Mouse (Mus musculus) gastrocnemius, adult 18-20 months (tissue): ENCODE data around the gene Mif. TPM values are rescaled to one million over a fixed set of nuclear protein-coding genes. Genes with fewer than 3 reads are reported as not detected.
"Not testable (repeated sequence)": the region's sequence is repeated elsewhere in the genome, so short reads cannot be mapped to it uniquely, and the experiment has no call there.

Experiments used
- DNase-seq: peaks from one replicate; pipeline ENCODE4 v3.0.0; 2021; ENCODE audit warnings: low spot score
- long read RNA-seq, 2 experiments: library from polyadenylated mRNA; stranded (forward); transcript quantifications; one replicate each; pipeline ENCODE4 v2.0.0; 2021
- total RNA-seq, 2 experiments: library from RNA; stranded (reverse); gene quantifications; 2 replicates each; pipeline ENCODE4 v1.2.3; 2021

Mif gene
- 100 to 1,000 TPM; 150 to 158 TPM for total RNA-seq
- long read RNA-seq, experiment 1, transcript Mif-201 (3 exons, 544 nt), result major isoform, 125 of 131 reads
- long read RNA-seq, experiment 1, partial matches to known transcripts, result 0 of 131 reads
- long read RNA-seq, experiment 1, other reads (novel, unspliced or antisense), result 3 of 131 reads
- long read RNA-seq, experiment 2, transcript Mif-201 (3 exons, 544 nt), result major isoform, 80 of 83 reads
- long read RNA-seq, experiment 2, partial matches to known transcripts, result 0 of 83 reads
- long read RNA-seq, experiment 2, other reads (novel, unspliced or antisense), result 0 of 83 reads

DNA sequence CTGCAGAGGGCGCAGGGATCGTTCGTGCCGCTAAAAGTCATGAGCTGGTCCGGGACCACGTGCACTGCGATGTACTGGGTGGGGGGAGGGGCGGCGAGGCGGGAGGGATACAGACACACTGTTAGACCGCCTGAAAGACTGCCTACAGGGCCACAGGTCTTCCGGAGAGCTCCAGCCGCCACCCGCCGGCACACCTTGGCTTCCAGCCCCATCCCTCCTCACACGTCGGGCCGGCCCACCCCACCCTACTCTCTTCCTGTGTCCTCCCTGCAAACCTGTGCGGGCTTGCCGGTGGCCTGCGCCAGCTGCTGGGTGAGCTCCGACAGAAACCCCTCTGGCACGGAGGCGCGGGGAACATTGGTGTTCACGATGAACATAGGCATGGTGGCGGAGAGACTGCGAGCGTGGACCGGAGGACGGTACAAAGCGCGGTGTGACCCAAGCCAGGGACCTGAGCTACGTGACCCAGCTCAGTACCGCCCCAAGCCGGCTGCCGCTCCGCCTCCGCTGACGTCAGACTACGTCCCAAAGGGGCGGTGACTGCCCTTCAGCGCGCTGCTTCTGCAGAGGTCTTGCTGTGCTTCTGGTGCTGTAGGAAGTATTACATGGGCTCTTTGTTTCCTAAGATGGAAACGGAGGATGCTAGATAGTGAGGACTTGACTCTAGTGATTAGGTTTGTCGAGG lies at the start of gene Mif:
TSS of gene Mif (minus strand) at position 455 of the 685 bp plus-strand sequence.
- DNase-seq, result peak; percentile 84

GRCm38 (mm10) chr10:75906882-75907281 lies 46.8 kb upstream of the Mif start:
- no peak for DNase-seq

GRCm38 (mm10) chr10:75904391-75904790 lies 44.4 kb upstream of the Mif start:
- no peak for DNase-seq

GRCm38 (mm10) chr10:75898846-75899245 lies 38.8 kb upstream of the Mif start:
- peak; percentile 85 for DNase-seq

DNA sequence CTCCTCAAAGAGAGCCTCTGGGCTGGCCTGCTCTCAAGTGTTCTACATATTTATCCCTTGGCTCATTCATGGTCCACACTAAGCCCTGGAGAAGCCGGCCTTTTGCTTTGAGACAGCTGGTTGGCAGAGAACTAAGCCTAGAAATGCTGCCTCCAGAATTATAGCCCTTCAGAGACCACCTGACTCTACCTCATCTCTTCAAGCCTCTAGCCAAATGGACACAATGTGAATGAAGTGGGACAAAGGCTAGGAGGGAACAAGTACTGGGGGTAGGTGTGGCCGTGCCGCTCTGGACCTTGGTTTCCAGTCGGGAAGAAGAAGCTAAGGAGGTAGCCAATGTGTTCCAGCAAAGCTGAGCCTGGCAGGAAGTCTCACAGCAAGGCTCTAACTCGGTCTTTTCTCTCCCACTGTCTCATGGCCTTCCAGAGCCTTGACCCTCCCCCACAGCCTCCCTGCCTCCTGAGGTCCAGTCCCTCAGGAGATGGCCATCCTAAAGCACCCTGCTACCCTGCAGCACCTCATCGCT lies 38.1 kb upstream of the Mif start:
- DNase-seq, result no peak

GRCm38 (mm10) chr10:75897373-75897772 lies 37.3 kb upstream of the Mif start:
- peak; percentile 85 for DNase-seq

DNA sequence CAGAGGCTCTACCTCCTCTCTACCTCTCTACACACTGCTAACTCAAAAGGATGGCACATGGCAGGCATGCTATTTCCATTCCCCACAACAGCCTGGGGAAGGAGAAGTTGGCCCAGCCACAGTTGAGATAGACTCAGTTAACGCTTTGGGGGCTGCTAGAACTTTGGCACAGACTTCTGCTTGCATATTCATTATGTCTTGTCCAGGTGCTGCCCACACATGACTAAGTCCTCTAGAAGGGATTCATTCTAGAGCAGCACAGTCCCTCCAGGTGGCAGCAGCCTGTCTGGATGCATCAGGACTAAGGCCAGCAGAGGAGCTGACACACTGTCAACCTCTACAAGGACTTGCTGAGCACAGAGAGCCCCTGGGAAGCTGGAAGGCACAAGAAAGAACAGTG lies 36.2 kb upstream of the Mif start:
- no peak for DNase-seq

- DNase-seq, result no peak
Measured at GRCm38 (mm10) chr10:75895730-75896129, 35.7 kb upstream of the Mif start.

- DNase-seq, result no peak
Measured at GRCm38 (mm10) chr10:75894601-75895000, 34.6 kb upstream of the Mif start.

DNA sequence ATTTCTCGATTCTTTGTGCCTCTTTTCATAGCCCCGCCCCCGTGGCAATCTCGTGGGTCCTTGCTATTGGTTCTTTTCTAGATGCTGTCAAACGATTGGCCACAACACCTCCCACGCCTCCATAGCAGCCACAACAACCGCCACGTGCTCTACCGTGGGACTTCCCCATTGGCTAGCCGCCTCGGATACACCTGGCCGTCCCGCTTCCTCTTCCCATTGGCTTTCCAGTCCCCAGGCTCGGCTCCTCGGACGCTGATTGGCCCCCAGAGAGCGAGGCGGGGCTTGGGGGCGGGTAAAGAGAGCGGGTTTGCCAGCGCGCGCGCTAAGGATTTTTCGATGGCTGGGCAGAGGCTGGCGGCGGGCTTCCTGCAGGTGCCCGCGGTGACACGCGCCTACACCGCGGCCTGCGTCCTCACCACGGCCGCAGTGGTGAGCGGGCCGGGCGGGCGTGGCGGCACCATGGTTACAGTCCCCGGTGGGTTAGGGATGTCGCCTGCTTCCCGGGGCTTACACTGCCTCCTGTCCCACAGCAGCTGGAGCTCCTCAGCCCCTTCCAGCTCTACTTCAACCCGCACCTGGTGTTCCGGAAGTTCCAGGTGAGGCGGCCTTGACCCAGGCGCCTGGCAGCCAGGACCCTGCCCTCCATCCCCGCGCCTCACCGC lies 33.2 kb upstream of the Mif start, which contains the start of gene Derl3:
TSS of gene Derl3 (plus strand) at position 325 of the 662 bp plus-strand sequence.
- DNase-seq, result peak; percentile 86

DNA sequence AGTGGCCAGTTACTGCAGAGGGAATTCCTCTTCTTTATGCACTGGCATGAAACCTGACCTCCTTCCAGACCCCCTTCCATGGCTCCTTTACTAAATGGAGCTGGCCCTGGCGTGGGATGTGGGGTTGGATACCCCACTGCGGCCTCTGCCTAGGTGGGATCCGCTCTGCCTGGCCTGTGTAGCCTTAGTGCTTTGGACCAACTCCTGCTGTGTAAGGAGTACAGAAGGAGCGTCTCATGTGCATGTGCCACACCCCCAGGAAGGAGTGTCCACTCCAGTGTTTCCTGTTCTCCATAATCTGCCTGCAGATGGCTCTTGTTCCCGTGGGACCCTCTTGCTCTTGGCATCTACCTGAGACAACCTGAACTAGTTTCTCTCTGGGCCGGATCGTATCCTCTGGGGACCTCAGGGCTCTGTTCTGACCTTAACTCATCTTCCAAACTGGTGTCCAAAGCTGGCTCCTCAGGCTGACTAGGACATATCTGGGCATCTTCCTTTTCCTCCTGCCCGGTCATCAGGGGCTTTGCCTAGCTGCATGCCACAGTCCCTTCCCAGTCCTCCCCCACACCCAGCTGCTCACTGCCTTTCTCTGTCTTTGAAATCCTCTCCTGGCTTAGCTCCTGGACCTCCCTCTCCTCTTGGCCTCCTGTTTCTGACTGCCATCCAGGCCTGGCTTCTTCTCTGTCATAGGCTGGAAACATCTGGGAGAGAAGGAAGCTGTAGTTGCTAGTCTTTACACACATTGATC lies 29.5 kb upstream of the Mif start:
- no peak for DNase-seq

GRCm38 (mm10) chr10:75887504-75887903 lies 27.5 kb upstream of the Mif start:
- not testable (repeated sequence) for DNase-seq

DNA sequence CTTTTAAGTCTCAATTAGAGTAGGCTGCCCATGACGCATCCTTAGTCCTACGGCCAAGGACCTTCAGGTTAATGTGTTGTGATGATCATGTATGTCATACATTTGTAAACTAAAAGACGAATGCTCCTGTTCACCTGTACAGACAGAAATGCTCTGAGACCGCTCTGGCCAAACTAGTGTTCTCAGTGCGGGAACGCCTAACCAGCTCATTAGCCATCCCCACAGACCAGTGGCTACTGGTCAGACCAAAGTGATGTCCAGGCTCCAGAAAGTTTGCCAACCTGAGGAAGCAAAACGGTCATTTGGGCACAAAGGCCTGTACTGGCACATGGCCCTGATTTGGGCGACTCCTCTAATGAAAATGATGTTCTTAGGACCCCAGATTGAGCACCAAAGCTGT lies 24.7 kb upstream of the Mif start:
- no peak for DNase-seq

- peak; percentile 69 for DNase-seq
Measured at GRCm38 (mm10) chr10:75883232-75883552, 23.2 kb upstream of the Mif start.

DNA sequence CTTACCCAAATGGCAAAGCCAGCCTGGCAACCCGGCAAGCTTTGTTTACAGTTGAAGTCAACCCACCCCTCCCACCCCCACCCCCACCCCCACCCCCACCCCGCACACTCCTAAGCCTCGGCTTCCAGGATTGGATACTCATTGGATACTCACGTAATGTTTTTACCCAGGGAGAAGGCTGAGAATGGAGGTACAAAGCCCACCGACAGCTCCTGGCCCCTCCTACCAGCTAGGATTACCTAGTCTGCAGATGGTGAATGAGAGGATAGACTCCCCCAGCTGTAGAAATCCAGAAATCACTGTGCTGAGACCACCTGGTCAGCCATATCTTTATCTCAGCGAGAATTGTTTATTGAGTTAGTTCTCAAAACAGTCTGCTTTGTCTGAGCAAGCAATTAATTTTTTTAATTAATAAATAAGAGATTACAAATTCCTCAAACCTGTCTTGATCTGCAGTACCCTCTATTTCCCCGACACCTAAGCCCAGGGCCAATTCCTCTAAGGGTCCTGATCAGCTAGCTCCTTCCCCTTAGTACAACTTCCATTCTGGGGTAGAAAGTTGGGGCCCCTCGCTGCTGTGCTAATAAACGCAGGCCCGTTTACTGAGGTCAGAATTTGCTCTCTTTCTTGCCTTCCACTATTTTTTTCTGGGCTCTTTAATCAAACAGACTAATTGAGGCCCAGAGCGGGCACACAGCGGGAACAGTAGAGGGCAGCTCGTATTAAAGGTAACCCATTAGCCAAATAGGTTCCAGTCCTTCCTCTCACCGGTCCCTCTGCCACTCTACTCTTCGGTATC lies 22.6 kb upstream of the Mif start:
- no peak for DNase-seq

- no peak for DNase-seq
Measured at GRCm38 (mm10) chr10:75881578-75882432, 21.8 kb upstream of the Mif start.

GRCm38 (mm10) chr10:75880771-75881577 lies 20.9 kb upstream of the Mif start:
- DNase-seq, result no peak

DNA sequence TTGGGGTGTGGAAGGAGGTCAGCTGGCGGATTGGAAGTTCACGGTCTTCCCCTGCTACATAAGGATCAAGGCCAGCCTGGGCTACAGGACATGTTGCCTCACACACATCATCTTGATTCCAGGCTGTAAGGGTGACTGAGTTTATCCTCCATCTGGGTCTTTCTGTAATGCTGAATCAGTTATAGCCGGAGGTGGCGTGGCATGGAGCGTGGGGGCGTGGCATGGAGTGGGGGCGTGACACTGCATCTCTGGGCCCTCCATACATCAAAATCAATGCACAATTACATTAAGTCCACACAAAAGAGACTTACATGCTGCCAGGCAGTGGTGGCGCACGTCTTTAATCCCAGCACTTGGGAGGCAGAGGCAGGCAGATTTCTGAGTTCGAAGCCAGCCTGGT lies 20.3 kb upstream of the Mif start:
- DNase-seq, result no peak

GRCm38 (mm10) chr10:75878836-75879235 lies 18.8 kb upstream of the Mif start:
- no peak for DNase-seq
